Mouse (Mus musculus) left cerebral cortex, postnatal 36 days (tissue): ENCODE measurements around the gene Ly6f. TPM values are rescaled to one million over a fixed set of nuclear protein-coding genes. Genes with fewer than 3 reads are reported as not detected.
"Not testable (repeated sequence)": the region's sequence is repeated elsewhere in the genome, so short reads cannot be mapped to it uniquely, and the experiment has no call there.

Source experiments
- DNase-seq, 2 experiments: peaks; one replicate each; pipeline ENCODE4 v3.0.0; 2021 to 2022; ENCODE audit warnings: low spot score in 2 of 2, mixed read lengths in 1 of 2
- intact Hi-C: fragments of 180-260 bp; cut with DNase I; formaldehyde crosslinking; loops from one replicate; pipeline ENCODE4 v1.15.1; 2025
- total RNA-seq, 2 experiments: library from RNA; stranded (reverse); gene quantifications; 2 replicates each; pipeline ENCODE4 v1.2.3; 2021

Ly6f gene
- not detected for total RNA-seq

DNA sequence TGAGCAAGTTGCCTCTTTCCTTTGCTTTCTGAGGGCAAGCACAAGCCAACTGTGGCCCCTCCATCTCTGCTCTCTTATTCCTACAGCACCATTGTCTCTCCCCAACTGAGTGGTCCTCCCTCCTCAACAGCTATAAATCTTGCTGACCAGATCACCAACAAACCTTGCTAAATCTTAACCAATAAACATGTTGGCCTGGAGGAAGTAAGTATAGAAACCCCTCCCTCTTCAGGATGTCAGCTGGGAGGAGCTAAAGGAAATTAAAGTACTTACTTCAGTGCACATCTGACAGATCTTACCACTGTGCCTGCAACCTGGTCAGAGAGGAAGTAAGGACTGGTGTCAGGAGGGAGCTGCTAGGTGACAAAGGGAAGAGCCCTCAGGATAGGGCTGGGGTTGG lies at the start of gene Ly6f:
Ly6f (plus strand) TSS at position 301 of the 400 bp plus-strand sequence.
- DNase-seq: no peak
- intact Hi-C loops: no loop called here

- intact Hi-C loops: no loop called here
Observed at GRCm38 (mm10) chr15:75221942-75222341, 46.3 kb upstream of the Ly6f start.

DNA sequence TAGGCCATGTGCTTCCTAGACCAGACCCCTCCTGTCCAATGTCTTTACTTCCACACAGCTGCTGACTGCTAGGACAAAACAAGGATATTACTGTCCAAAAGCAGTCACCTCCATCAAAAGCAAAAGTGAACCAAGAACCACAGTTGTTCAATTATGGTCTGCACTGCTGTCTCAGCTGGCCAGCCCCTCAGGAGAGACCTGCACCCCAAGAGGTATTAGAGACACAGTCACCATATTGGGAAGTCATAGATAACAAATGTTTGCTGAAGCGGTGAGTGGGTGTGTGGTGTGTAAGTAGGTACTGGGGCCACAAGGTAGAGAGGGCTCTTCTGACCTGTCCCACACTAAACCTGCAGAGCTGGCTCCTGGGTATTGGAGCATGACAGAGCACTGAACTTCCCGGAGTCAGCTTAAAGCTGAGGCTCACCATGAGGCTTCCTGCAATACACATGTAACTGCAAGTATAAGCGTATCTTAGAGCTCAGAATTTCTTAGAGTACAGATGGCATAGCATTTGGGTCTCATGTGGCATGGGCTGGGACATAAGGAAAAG lies 30.4 kb upstream of the Ly6f start:
- DNase-seq: no peak

More at GRCm38 (mm10) chr15:75221942-75222341, 46.3 kb upstream of the Ly6f start:
- no peak for DNase-seq

DNA sequence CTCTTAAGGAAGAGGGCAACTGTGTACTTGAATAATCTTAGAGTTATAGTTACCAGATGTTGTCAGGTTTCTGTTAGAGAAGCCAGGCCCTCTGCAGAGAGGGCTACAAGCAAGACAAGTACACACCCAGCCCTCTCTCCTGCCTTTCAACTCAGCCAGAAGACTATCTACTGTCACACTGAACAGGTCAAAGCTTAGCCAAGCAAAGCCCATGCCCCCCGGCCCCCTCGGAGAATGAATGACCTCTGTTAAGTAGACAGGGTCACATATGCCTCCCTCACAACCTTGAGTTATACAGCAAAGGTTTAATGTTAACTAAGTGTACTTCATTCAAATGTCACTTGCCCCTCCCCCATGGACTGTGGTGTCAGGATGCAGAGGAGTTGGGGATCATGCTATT lies 27.7 kb upstream of the Ly6f start:
- no peak for DNase-seq

More for the DNA sequence above, 30.4 kb upstream of the Ly6f start:
- intact Hi-C loops: no loop called here

DNA sequence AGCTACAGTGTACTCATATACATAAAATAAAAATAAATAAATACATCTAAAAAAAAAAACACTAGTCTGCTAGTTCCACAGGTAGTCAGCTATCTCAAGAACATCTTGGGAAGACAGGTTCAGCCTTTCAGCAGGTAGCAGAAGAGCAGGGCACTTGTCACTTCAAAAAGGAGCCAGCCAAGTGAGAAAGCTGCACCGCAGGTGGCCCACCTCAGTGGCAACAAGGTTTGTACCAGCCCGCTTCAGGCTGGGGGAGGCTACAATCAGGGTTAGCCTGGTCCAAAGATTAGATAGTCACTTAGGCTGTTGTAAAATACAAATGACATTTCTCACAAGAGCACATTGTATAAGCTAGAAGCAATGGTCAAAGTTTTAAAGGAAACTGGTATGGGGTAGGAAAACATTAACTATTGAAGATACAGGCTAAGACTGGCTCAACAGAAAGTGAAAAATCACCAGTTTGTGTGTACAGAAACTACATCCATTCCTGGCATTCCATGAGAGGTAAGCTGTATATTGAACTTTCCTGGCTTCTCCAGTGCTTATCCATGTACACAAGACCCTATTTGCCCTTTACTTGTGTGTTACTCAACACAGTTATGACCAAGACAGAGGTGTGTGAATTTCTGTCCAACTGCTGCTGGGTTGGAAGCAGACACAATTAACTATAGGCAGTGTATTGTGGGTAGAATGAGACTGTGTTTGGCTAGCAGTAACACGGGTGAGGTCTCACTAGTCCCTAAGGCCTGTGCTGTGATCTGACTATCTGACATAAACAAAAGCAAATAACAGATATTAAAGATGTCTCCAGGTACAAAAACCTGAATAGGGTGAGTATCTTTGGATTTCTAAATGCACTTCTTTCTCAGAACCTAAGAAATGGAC lies 25.2 kb upstream of the Ly6f start:
- DNase-seq: no peak
- intact Hi-C loops: no loop called here

More for the DNA sequence above, 27.7 kb upstream of the Ly6f start:
- intact Hi-C loops: no loop called here

- intact Hi-C loops: no loop called here
- no peak for DNase-seq
Observed at GRCm38 (mm10) chr15:75254671-75255070, 13.6 kb upstream of the Ly6f start.

GRCm38 (mm10) chr15:75265863-75266262 lies 2.4 kb upstream of the Ly6f start:
- no peak for DNase-seq
- intact Hi-C loops: no loop called here

- intact Hi-C loops: no loop called here
- DNase-seq: no peak
Observed at GRCm38 (mm10) chr15:75266626-75267025, 1.6 kb upstream of the Ly6f start.

GRCm38 (mm10) chr15:75268916-75269829 lies 952 bp downstream of the Ly6f start:
- intact Hi-C loops: no loop called here
- DNase-seq: no peak

GRCm38 (mm10) chr15:75270169-75270568 lies 1.9 kb downstream of the Ly6f start:
- no peak for DNase-seq
- intact Hi-C loops: no loop called here

- no peak for DNase-seq
- intact Hi-C loops: no loop called here
Observed at GRCm38 (mm10) chr15:75270691-75271362, 2.6 kb downstream of the Ly6f start.

DNA sequence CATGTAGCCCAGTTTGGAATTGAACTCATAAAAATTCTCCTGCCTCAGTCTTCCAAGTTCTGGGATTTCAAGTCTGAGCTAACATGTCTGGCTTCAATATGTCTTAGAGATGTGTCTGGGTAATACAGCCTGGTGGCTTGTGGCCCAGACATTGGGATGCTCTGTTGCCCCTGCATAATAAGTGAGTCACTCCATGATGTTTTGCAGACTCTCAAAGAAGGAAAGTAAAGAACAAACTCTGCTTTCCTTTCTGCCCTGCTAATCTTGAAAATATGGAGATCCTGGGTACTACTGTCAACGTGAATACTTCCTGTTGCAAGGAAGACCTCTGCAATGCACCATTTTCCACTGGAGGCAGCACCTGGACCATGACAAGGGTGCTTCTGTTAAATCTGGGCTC lies 3.2 kb downstream of the Ly6f start:
- no peak for DNase-seq
- intact Hi-C loops: no loop called here

- no peak for DNase-seq
- intact Hi-C loops: no loop called here
Observed at GRCm38 (mm10) chr15:75271891-75272290, 3.7 kb downstream of the Ly6f start.

- intact Hi-C loops, DNase-seq: not testable (repeated sequence)
Observed at GRCm38 (mm10) chr15:75281991-75282390, 13.8 kb downstream of the Ly6f start.

- intact Hi-C loops: not testable (repeated sequence)
Observed at GRCm38 (mm10) chr15:75286512-75286911, 18.3 kb downstream of the Ly6f start.

DNA sequence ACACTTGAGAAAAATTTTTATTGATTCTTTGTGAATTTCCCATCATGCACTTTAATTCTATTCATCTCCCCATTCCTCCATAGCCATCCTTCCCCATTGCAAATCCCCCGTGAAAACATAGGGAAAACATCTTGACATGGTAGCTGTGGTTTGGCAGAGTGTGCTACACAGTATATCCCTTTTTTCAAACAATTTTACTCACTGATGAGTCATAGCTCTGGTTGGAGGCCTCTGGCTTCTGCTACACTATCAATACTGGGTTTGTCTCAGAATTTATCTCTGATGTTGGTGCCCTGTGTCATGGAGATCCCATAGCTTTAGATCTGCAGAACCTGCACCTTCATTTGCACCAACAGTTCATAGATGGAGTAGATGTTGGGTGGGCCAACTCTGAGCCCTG lies 24.2 kb downstream of the Ly6f start:
- no peak for DNase-seq
- intact Hi-C loops: no loop called here

More at GRCm38 (mm10) chr15:75286512-75286911, 18.3 kb downstream of the Ly6f start:
- DNase-seq: not testable (repeated sequence)

- intact Hi-C loops: no loop called here
- DNase-seq: no peak
Observed at GRCm38 (mm10) chr15:75293873-75294385, 25.7 kb downstream of the Ly6f start.

DNA sequence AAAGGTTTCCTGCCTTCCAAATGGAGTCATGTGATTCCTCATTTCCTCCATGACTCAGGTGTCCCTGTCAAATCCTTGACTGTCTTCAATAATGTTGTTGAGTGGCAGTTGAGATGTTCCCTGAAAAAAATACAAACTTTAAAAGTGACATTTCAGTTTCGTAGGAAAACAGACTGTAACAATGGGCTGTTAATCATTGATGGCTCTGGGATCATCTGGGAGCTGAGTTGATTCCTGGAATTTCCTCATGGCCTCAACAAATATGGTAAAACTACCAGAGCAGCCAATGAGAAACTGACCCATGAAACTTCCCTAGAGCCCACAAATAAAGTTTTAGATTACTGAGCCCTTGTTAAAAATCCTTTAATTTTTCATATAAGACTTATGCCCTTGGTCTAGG lies 37.9 kb downstream of the Ly6f start:
- intact Hi-C loops: no loop called here
- DNase-seq: no peak

DNA sequence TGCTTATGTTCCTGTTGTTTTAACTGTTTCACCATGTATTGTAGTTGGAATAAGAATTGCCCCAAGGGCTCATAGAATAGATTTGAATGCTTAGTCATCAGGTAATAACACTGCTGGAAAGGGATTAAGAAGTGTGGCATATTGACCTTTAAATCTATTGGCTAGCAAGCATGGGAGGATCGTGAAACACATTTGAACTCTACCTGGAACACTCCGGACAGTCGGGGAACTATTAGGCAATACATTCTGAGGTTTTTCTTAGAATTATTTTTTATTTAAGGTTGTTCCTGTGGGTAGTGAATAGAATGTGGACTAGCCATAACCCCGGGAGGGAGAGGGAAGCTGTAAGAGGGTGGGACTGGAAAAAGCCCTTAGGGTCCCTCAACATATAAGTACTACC lies 41.0 kb downstream of the Ly6f start:
- DNase-seq: no peak
- intact Hi-C loops: no loop called here
